Mouse (Mus musculus) gastrocnemius, postnatal 14 days (tissue): Measurements from ENCODE around the gene Crhr1. TPM values are rescaled to one million over a fixed set of nuclear protein-coding genes. Genes with fewer than 3 reads are reported as not detected.
"Not testable (repeated sequence)": the region's sequence is repeated elsewhere in the genome, so short reads cannot be mapped to it uniquely, and the experiment has no call there.

Source experiments
- DNase-seq: peaks from one replicate; pipeline ENCODE4 v3.0.0; 2021; ENCODE audit warnings: mixed read lengths
- intact Hi-C: fragments of 180-260 bp; cut with DNase I; formaldehyde crosslinking; loops from one replicate; pipeline ENCODE4 v1.15.1; 2025; ENCODE audit warnings: low total_unique reads
- total RNA-seq, 2 experiments: library from RNA; stranded (reverse); gene quantifications; 2 replicates each; pipeline ENCODE4 v1.2.3; 2021

Gene Crhr1
- total RNA-seq, 2 experiments from 2014 or later, result not detected

DNA sequence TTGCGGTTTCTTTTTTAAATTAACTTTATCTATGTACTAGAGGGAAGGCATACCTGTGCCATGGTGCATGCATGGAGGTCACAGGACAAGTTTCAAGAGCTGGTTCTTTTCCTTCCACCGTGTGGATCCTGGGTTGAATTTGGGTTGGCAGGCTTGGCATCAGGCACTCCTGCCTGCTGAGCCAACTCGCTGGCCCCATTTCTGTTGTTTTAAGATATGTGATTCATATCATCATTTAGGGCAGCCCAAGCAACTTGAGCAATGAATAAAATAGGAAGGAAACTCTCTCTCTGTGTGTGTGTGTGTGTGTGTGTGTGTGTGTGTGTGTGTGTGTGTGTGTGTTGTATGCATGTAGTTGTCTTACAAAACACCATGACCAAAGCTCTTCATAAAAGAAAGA lies 49.5 kb downstream of the Crhr1 start:
- intact Hi-C loops, result no loop called here
- no peak for DNase-seq

DNA sequence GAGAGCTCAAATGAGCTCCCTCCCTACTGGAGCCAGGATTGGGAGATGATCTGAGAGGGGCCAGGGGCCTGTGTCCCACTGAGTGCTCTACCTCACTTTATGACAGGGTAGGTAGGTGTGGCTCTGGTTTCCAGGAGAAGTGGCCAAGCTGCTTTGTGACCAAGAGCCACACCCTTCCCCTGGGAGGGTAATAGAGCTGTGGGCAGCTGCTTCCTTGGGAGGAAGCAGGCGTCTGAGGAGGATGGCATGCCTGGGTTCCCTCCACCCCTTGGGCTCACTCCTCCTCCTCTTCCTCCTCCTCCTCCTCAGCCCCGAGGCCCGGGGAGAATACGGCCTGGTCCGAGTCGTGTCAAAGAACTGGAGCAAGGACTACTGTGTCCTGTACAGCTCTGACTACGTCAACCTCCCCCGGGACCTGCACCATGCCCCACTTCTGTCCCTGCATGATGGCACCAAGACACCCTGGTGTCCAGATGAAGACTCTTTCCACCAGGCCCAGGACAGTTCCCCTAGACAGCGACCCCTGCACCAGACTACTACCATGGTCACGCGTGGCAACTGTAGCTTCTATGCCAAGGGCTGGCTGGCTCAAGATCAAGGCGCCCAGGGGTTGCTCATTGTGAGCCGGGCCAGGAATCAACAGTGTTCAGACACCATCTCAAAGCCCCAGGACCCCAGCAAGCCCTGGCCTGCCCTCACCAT lies 53.6 kb downstream of the Crhr1 start, which contains the start of gene Sppl2c:
Gene Sppl2c, plus strand, starts transcription at position 193 of the 702 bp plus-strand sequence.
- no peak for DNase-seq
- intact Hi-C loops, result no loop called here

DNA sequence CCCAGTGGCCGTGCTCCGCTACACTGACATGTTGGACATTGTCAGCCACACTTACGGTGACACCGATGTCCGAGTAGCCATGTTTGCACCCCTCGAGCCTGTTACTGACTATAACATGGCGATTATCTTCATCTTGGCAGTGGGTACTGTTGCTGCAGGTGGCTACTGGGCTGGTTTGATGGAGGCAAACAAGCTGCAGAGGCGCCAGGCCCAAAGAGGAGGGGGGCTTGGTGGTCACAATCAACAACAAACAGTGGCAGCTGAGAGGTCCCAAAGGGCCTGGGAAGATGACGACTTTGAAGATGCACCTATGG lies 54.1 kb downstream of the Crhr1 start:
- DNase-seq, result no peak
- intact Hi-C loops, result no loop called here

DNA sequence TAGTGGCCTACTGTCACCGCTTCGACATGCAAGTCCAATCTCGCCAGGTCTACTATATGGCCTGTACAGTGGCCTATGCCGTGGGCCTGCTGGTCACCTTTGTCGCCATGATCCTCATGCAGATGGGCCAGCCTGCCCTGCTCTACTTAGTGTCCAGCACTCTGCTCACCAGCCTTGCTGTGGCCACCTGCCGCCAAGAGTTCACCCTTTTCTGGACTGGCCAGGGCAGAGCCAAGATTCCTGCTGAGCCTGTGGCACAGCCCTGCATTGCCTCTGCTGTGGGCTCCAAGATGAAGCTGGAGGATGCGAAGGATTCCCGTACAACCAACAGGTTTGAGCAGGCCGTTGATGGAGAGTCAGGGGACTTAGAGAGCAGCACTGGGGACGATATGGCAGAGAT lies 55.1 kb downstream of the Crhr1 start:
- intact Hi-C loops, result no loop called here
- no peak for DNase-seq

DNA sequence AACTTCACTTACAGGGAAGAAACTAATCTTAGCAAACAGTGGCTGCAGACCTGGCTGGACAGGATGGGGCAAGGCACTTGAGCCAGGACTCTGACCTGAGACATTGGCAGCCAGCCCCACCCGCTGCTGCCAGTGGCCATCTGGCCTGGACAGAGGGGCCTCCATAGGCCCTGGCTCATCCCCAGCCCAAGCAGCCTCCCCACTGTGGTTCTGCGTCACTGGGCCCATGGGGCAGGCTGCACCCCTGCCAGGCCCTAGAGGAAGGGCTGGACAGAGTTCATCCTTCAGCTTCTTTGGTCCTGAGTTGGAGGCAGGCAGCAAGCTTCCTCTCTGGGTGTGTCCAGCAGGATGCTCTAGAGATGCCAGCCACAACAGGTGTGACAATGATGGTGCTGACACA lies 57.4 kb downstream of the Crhr1 start:
- no peak for DNase-seq
- intact Hi-C loops, result no loop called here

DNA sequence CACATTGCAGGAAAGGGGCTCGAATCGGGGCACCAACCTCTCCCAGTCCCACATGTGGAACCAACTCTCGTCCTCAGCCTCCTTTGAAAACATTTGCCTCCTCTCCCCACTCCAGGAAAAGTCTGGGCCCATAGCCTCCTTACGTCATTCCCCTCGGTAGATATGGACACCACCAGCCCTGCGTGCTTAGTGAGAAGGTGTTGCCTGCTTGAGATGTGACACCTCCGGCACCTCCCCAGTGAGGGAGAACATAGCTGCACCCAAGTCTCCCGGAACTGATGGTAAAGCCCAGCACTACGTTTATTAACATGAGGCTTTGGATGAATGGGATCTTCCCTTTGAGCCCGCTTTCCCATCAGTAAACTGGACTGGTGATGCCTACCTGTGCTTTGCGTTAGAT lies 62.7 kb downstream of the Crhr1 start:
- no peak for DNase-seq
- intact Hi-C loops, result no loop called here

DNA sequence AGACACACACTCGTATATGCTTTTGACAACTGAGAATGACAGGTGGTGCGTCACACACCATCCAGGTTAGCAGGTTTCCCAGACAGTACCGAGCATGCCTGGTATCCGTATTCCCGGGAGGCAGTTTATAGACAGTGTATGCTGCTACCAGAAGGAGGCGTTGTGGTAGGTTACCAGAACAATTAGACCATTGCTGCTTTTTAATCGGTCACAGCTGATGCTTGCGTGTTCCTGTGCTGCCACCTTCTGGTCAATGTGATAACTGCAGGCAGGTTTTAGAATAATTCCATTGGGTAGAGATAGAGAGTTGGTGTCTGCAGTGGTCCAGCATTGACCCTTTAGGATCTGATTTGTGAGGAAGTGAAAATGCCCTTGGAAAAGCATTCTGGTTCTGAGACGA lies 63.1 kb downstream of the Crhr1 start:
- intact Hi-C loops, result no loop called here
- DNase-seq, result peak; percentile 57

DNA sequence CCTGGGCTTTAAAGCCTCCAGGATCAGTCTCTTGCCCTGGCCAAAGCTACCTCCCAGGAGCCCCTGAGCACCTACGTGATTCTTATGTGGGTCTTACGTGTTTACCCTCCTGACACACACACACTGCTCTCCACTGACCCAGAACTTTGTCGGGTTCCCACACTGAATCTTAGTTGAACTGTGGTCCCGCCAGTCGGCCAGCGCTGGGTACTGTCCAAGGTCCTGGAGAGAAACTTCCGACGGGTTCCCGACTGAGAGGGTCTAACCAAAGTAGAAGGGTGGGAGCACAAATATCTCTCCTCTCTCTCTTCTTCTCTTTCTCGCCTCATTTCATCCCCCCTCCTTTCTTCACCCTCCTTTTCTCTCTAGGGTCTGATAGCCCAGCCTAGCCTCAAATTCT lies 65.2 kb downstream of the Crhr1 start:
- DNase-seq, result peak; percentile 15
- intact Hi-C loops, result no loop called here

DNA sequence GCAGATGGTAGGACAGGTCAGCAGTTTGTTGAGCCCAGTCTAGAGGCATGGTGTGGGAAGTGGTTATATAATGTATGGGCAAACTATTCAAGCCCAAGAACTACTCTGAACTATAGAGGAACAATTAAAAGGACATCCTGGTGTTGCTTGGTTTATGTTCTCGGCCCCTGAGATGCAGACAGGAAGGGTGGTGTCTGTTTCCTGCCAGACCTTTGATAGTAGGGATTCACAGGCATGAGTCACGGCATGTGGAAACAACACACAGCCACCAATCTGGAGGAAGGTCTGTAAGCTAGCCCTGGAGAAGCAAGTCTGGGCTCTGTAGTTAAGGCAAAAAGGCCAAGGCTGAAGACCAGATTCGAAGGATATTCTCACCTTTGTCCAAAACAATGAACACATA lies 70.6 kb downstream of the Crhr1 start:
- no peak for DNase-seq
- intact Hi-C loops, result no loop called here

DNA sequence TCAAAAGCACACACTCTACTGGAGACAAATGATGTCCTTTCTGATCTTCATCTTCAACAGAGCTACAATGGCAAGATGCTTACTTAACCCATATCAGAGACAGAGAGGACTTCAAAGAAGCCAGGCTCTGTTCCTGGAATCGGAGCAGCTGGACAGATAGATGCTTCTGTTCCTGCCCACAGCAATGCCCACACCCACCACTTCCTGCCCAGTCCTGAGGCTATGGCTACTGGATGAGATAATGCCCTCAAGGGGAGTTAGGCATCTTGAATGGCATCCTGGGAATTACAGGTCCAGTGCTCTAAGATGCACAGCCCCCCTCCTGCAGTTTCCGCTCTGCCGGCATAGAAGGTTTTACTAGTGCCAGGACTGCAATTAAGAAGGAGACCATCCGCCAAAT lies 73.9 kb downstream of the Crhr1 start:
- DNase-seq, result no peak
- intact Hi-C loops, result no loop called here

DNA sequence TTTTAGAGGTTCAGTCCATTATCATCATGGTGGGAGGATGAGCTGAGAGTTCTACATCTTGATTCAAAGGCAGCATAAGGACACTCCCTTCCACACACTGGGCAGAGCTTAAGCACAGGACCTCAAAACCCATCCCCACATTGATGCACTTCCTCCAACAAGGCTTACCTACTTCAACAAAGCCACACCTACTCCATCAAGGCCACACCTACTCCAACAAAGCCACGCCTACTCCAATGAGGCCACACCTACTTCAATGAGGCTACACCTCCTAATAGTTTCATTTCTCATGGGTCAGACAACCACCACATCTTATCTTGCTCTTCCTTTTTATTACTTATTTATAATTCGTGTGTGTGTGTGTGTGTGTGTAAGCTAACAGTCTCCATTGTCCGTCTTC lies 76.4 kb downstream of the Crhr1 start:
- intact Hi-C loops, result no loop called here
- DNase-seq, result no peak

DNA sequence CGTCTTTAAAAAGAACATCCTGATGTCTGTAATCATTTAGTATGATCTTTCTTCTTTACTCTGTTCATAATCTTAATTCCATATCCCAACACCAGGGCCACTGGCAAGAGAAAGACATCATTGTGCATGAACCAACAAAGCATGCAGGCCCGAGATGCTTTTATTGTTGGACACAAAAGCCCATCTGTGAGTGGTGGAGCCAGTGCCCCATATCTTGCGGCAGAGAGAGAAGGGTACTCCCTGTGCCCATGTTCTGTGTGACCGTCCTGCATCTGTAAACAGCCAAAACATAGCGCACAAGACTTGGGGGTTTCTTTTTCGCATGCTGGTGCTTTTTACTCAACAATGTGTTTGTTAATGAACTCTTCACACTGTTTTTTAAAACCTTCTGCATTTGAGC lies 78.6 kb downstream of the Crhr1 start:
- intact Hi-C loops, result no loop called here
- DNase-seq, result no peak

DNA sequence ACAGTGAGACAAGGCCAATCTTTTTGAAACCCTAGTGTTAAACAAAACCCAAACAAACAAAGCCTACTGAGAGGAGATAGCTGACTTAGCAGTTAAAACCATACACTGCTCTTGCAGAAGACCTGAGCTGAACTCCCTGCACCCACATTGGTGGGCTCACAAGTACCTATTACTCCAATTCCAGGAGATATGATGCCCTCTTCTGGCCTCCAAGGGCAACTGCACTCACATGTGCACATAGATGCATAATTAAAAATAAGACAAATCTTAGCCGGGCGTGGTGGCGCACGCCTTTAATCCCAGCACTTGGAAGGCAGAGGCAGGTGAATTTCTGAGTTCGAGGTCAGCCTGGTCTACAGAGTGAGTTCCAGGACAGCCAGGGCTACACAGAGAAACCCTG lies 81.5 kb downstream of the Crhr1 start:
- intact Hi-C loops, DNase-seq: not testable (repeated sequence)

DNA sequence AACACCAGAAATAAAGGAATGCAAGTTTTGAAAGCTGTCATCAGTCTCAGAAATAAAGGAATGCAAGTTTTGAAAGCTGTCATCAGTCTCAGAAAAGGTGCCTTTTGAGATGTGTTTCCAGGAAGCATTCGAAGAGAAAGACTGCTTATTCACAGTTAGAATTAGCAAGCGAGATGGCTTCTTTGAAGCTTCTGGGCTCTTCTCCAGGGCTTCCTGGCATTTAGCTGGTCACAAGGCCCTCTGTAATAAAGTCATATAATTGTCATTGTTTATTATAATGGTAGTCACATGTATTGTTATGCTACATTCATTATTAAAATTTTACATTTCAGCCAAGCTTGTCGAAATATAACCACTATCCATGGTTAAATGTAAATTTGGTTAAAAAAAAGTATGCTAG lies 85.4 kb downstream of the Crhr1 start:
- intact Hi-C loops, result no loop called here
- DNase-seq, result no peak

DNA sequence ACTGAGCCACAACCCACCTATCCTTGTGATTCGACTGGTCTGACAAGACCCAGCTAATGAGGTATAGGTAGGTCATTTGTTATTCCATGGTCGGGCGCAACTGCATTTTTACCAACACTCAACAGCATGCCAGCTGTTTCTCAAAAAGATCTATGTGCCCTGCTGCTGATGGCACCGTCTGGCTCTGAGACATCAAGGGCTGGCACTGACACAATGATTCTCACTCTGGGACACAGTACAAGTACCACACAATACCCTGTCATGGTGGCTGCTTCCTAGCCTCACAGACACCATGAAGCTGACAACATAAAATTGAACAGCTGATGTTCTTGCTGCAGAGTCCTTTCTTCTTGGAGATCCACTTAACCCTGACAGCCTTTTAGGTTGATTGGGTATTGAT lies 87.6 kb downstream of the Crhr1 start:
- no peak for DNase-seq
- intact Hi-C loops, result no loop called here

DNA sequence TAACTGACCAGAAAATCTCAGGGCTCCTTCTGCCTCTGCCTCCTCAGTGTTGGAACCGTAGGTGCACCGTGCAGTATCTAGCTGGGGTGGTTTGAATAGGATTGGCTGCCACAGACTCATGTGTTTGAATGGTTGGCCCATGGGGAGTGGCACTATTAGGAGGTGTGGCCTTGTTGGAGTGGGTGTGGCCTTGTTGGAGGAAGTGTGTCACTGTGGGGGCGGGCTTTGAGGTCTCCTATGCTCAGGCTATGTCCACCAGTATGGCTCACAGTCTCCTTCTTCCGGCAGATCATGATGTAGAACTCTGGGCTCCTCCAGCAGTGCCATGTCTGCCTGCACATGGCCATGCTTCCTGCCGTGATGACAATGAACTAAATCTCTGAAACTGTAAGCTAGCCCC lies 89.1 kb downstream of the Crhr1 start:
- intact Hi-C loops, result no loop called here
- no peak for DNase-seq

DNA sequence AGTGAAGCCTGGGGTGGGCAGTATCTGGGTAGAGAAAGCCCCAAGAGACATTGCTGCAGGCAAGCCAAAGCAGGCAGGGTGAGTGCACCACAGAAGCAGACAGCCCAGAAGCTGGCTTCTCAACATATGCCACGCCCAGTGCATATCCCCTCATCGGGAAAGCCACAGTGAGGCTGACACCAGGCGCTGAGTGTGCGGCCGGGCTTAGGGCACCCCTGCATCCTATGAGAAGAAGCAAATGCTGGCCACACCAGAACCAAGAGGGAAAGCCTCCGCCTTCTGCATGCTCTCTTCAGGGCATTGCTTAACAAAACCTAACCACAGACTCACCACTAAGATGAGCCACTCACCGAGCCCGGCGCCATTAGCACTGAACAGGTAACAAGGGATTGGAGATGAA lies 90.6 kb downstream of the Crhr1 start:
- DNase-seq, result no peak
- intact Hi-C loops, result no loop called here

Other genes starting within 250 kb of the Crhr1 start
- 10 to 100 TPM; 14.7 to 15.6 TPM for gene Nsf, start 178.8 kb upstream of the Crhr1 start, total RNA-seq
- 10 to 100 TPM; 14.7 to 20.8 TPM for gene Arf2, start 166.1 kb upstream of the Crhr1 start, total RNA-seq
- gene Sppl2c, start 53.5 kb downstream of the Crhr1 start, total RNA-seq, result not detected
- gene Mapt, start 98.5 kb downstream of the Crhr1 start, total RNA-seq, result 10 to 100 TPM; 46.1 to 56.3 TPM